Mouse (Mus musculus) C2C12 (cell line): ENCODE measurements around the gene Zfp638.

Source experiments
- CTCF ChIP-seq: IDR thresholded peaks from one replicate; pipeline ENCODE4 v1.5.1; 2011; ENCODE audit not compliant: control insufficient read depth, insufficient read depth, insufficient read length
- FOSL1 ChIP-seq: IDR thresholded peaks from one replicate; pipeline ENCODE4 v1.8.0; 2011; ENCODE audit warnings: mild to moderate bottlenecking, low read length; ENCODE audit not compliant: poor library complexity, insufficient read depth, severe bottlenecking
- MYOG ChIP-seq: IDR thresholded peaks from one replicate; pipeline ENCODE4 v1.6.1; 2011; ENCODE audit not compliant: control insufficient read depth, insufficient read length; ENCODE audit errors: extremely low read depth
- USF1 ChIP-seq: IDR thresholded peaks from one replicate; pipeline ENCODE4 v1.6.1; 2011; ENCODE audit warnings: low read depth, mild to moderate bottlenecking, control low read depth, moderate library complexity

DNA sequence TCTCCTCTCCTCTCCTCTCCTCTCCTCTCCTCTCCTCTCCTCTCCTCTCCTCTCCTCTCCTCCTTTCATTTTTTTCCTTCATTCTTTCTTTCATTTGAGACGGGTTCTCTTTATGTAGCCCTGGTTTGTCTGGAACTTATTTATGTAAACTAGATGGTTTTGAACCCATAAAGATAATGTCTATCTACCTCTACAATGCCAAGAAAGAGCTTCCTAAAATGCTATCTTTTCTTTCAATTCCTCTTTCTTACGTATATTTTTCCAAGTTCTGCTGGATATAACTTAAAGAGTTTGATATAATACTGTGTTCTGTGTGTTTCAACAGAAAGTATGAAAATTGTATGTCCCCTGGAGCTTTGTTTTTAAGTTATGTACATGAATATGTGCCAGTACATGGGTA lies 72.6 kb downstream of the Zfp638 start:
- TF ChIP-seq CTCF (no peak), MYOG (no peak), FOSL1 (no peak), USF1 (no peak)
